Mouse (Mus musculus) megakaryocyte progenitor cell, adult 5-6 weeks (primary cell): Measurements from ENCODE around the gene Antxr1. TPM values are rescaled to one million over a fixed set of nuclear protein-coding genes. Genes with fewer than 3 reads are reported as not detected.

ENCODE experiments used
- ATAC-seq: replicated peaks from 2 replicates; pipeline ENCODE4 v1.8.0; 2016; ENCODE audit warnings: mild to moderate bottlenecking, moderate TSS enrichment, inconsistent platforms; ENCODE audit not compliant: poor library complexity
- total RNA-seq, 2 experiments: library from RNA; stranded (forward) in 1 of 2; stranded (reverse) in 1 of 2; fragments of 157-497, 149-512 nt in 1 of 2; fragments of 200-1000 nt in 1 of 2; gene quantifications; 2 replicates each; pipeline versions ENCODE4 v1.2.3 to v1.2.4; 2015 to 2017

The Antxr1 gene
- total RNA-seq (2015) (1.2 and 1.5 TPM in 2 replicates), total RNA-seq (2017) (0.07 and 0.08 TPM in 2 replicates)

GRCm38 (mm10) chr6:87335091-87335934, at the start of gene Antxr1:
Antxr1 (minus strand) TSS chr6:87335821.
- ATAC-seq: 0 out of 2 replicates have a peak, but pooled peaks have one; percentile 31

- no peak for ATAC-seq
Observed at GRCm38 (mm10) chr6:87384761-87385160, 49.1 kb upstream of the Antxr1 start.

- ATAC-seq: peak; percentile 61
Observed at GRCm38 (mm10) chr6:87383926-87384691, 48.5 kb upstream of the Antxr1 start.

GRCm38 (mm10) chr6:87373057-87373456, 37.4 kb upstream of the Antxr1 start, which contains the start of gene Gkn2:
Gkn2 (plus strand) TSS chr6:87373357.
- ATAC-seq: no peak

GRCm38 (mm10) chr6:87369223-87369622, 33.6 kb upstream of the Antxr1 start:
- no peak for ATAC-seq

- ATAC-seq: 0 out of 2 replicates have a peak, but pooled peaks have one; percentile 9
Observed at GRCm38 (mm10) chr6:87354441-87354840, 18.8 kb upstream of the Antxr1 start.

GRCm38 (mm10) chr6:87350829-87351228, 15.2 kb upstream of the Antxr1 start, which contains the start of gene Gkn1:
Gkn1 (minus strand) TSS chr6:87350942.
- ATAC-seq: no peak

GRCm38 (mm10) chr6:87335935-87336295, 294 bp upstream of the Antxr1 start:
- no peak for ATAC-seq

GRCm38 (mm10) chr6:87334361-87335090, 1.1 kb downstream of the Antxr1 start:
- ATAC-seq: no peak

GRCm38 (mm10) chr6:87332380-87332779, 3.2 kb downstream of the Antxr1 start:
- no peak for ATAC-seq

- peak; percentile 76 for ATAC-seq
Observed at GRCm38 (mm10) chr6:87328265-87329173, 7.1 kb downstream of the Antxr1 start.

- ATAC-seq: no peak
Observed at GRCm38 (mm10) chr6:87326932-87327331, 8.7 kb downstream of the Antxr1 start.

GRCm38 (mm10) chr6:87323381-87323780, 12.2 kb downstream of the Antxr1 start:
- ATAC-seq: peak; percentile 65; the same call in 1 of the 2 replicates

- ATAC-seq: no peak
Observed at GRCm38 (mm10) chr6:87318651-87319050, 17.0 kb downstream of the Antxr1 start.

GRCm38 (mm10) chr6:87316966-87317365, 18.7 kb downstream of the Antxr1 start:
- ATAC-seq: no peak

- no peak for ATAC-seq
Observed at GRCm38 (mm10) chr6:87312761-87313160, 22.9 kb downstream of the Antxr1 start.

- no peak for ATAC-seq
Observed at GRCm38 (mm10) chr6:87304486-87304885, 31.1 kb downstream of the Antxr1 start.

GRCm38 (mm10) chr6:87302746-87303145, 32.9 kb downstream of the Antxr1 start:
- no peak for ATAC-seq

GRCm38 (mm10) chr6:87301991-87302390, 33.6 kb downstream of the Antxr1 start:
- no peak for ATAC-seq

GRCm38 (mm10) chr6:87294904-87295303, 40.7 kb downstream of the Antxr1 start:
- no peak for ATAC-seq
